Mouse (Mus musculus) heart, adult 2 months (tissue): Measurements from ENCODE around the gene Lingo1.

Source experiments
- CTCF ChIP-seq: fragments of 200-600 bp; IDR thresholded peaks from 2 replicates; pipeline ENCODE4 v1.8.1; 2022; ENCODE audit warnings: antibody characterized with exemption, mild to moderate bottlenecking, moderate library complexity
- EP300 ChIP-seq: fragments of 200-500 bp; IDR thresholded peaks from 2 replicates; pipeline ENCODE4 v1.6.1; 2011; ENCODE audit warnings: low read depth, low read length, control low read depth; ENCODE audit not compliant: insufficient read depth
- POLR2A ChIP-seq: fragments of 200-500 bp; IDR thresholded peaks from 2 replicates; pipeline ENCODE4 v1.6.1; 2011; ENCODE audit warnings: mild to moderate bottlenecking, low read depth, low read length, control low read depth; ENCODE audit not compliant: insufficient read depth

DNA sequence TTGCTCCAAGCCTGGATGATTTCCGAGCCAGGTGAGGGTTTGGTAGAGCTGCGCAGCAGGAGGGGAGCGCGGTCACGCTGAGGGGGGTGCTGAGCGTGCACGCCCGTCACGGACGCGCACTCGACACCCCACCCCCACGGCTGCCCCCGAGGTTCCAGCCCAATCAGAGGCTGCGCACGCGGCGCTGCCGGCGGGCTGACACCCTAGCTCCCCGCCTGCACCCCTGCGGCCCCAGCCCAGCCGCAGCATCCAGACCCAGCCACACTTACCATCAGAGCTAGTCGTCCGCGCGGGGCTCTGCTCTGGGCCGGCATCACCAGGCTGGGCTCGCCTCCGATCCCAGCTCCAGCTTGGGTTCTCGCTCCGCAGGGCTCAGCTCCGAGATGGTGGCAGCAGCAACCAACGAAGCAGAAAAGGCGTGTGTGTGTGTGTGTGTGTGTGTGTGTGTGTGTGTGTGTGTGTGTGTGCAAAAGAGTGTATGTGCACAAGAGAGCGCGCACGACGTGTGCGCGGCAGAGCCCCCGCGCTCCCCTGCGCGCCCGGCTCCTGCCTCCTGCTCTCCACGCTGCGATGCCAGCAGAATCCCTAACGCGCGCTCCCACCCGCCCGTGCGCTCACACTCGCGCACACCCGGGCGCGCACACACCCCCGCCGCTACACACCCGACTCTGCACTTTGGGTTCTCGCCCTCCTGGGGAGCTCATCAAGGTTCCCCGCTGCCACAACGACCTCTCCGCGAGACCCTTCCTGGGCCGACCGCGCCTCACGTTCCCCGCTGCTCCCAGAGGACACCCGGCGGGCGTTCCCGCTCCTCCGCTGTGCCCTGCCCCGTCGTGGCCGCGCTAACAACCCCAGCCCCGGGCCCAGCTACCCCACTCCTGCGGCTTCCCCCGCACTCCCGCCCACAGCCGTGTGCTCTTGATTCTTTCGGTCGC lies at the start of gene Lingo1:
- TF ChIP-seq CTCF (no peak), POLR2A (no peak), EP300 (no peak)
